Mouse (Mus musculus) MEL (cell line): ENCODE data around the gene Cfd. TPM values are rescaled to one million over a fixed set of nuclear protein-coding genes. Genes with fewer than 3 reads are reported as not detected.
A peak's percentile ranks its signal among the peaks of the same experiment; 100 is the strongest.

Experiments used
- DNase-seq: peaks from one replicate; pipeline ENCODE4 v3.0.0; 2011; ENCODE audit warnings: low read depth, low spot score
- H3K27ac ChIP-seq: 2 replicates; pipeline ENCODE4 v1.5.1; 2012; ENCODE audit warnings: low read depth, mild to moderate bottlenecking, control low read depth, low read length, moderate library complexity; ENCODE audit not compliant: control insufficient read depth
- H3K27me3 ChIP-seq, 2 experiments: fragments of 150-350 bp in 1 of 2; sonication (generic) in 1 of 2; 2 replicates each; pipeline ENCODE4 v1.6.1; 2012; ENCODE audit warnings: low read length in 2 of 2, mild to moderate bottlenecking in 2 of 2, improper control_type of control experiment in 1 of 2, moderate library complexity in 1 of 2; ENCODE audit not compliant: insufficient read depth in 2 of 2, control insufficient read depth in 1 of 2
- H3K36me3 ChIP-seq, 2 experiments: 2 replicates each; pipeline ENCODE4 v1.6.1; 2012 to 2014; ENCODE audit warnings: low read length in 2 of 2, improper control_type of control experiment in 1 of 2, inconsistent platforms in 1 of 2, mild to moderate bottlenecking in 1 of 2; ENCODE audit not compliant: insufficient read depth in 2 of 2, control insufficient read depth in 1 of 2
- H3K4me1 ChIP-seq, 2 experiments: fragments of 150-350 bp in 1 of 2; sonication (generic) in 1 of 2; 2 replicates each; pipeline ENCODE4 v1.6.1; 2012; ENCODE audit warnings: low read length in 2 of 2, improper control_type of control experiment in 1 of 2, mild to moderate bottlenecking in 1 of 2; ENCODE audit not compliant: insufficient read depth in 2 of 2, control insufficient read depth in 1 of 2
- H3K4me3 ChIP-seq, 2 experiments: fragments of 150-350 bp in 1 of 2; sonication (generic) in 1 of 2; 2 replicates each; pipeline ENCODE4 v1.5.1; 2012; ENCODE audit warnings: low read depth in 2 of 2, low read length in 2 of 2, mild to moderate bottlenecking in 2 of 2, moderate library complexity in 2 of 2, control low read depth in 1 of 2, improper control_type of control experiment in 1 of 2; ENCODE audit not compliant: control insufficient read depth in 1 of 2, insufficient read depth in 1 of 2
- H3K79me2 ChIP-seq: 2 replicates; pipeline ENCODE4 v1.6.1; 2012; ENCODE audit warnings: mild to moderate bottlenecking, low read length, moderate library complexity; ENCODE audit not compliant: control insufficient read depth, poor library complexity, insufficient read depth
- H3K9ac ChIP-seq: 2 replicates; pipeline ENCODE4 v1.6.1; 2012; ENCODE audit warnings: low read depth, mild to moderate bottlenecking, control low read depth, low read length, moderate library complexity; ENCODE audit not compliant: control insufficient read depth, poor library complexity, severe bottlenecking
- H3K9me3 ChIP-seq: fragments of 150-350 bp; sonication (generic); replicated peaks from 2 replicates; pipeline ENCODE4 v1.6.1; 2012; ENCODE audit warnings: mild to moderate bottlenecking, low read length, improper control_type of control experiment, moderate library complexity; ENCODE audit not compliant: insufficient read depth
- BHLHE40 ChIP-seq: IDR thresholded peaks from 2 replicates; pipeline ENCODE4 v1.6.1; 2012; ENCODE audit warnings: low read depth, mild to moderate bottlenecking, inconsistent platforms, low read length, improper control_type of control experiment, borderline replicate concordance
- CHD1 ChIP-seq: IDR thresholded peaks from 2 replicates; pipeline ENCODE4 v1.6.1; 2012; ENCODE audit warnings: low read depth, mild to moderate bottlenecking, inconsistent platforms, low read length, improper control_type of control experiment
- CTCF ChIP-seq, 3 experiments: IDR thresholded peaks in 2 of 3; conservative IDR thresholded peaks in 1 of 3; 2 replicates each; pipeline ENCODE4 v1.5.1; 2011 to 2012; ENCODE audit warnings: low read length in 3 of 3, low read depth in 2 of 3, mild to moderate bottlenecking in 2 of 3, improper control_type of control experiment in 1 of 3, inconsistent platforms in 1 of 3, mixed read lengths in 1 of 3, moderate library complexity in 1 of 3; ENCODE audit not compliant: control insufficient read depth in 1 of 3, insufficient read depth in 1 of 3, poor library complexity in 1 of 3, severe bottlenecking in 1 of 3
- ELF1 ChIP-seq: IDR thresholded peaks from 2 replicates; pipeline ENCODE4 v1.6.1; 2014; ENCODE audit warnings: low read depth, mild to moderate bottlenecking, inconsistent platforms, low read length, improper control_type of control experiment, moderate library complexity
- ETS1 ChIP-seq: IDR thresholded peaks from 2 replicates; pipeline ENCODE4 v1.6.1; 2012; ENCODE audit warnings: low read depth, mild to moderate bottlenecking, inconsistent platforms, low read length, improper control_type of control experiment, moderate library complexity
- GABPA ChIP-seq: IDR thresholded peaks from 2 replicates; pipeline ENCODE4 v1.6.1; 2012; ENCODE audit warnings: low read depth, mild to moderate bottlenecking, inconsistent platforms, low read length, improper control_type of control experiment, moderate library complexity
- HCFC1 ChIP-seq: IDR thresholded peaks from 2 replicates; pipeline ENCODE4 v1.6.1; 2012; ENCODE audit warnings: low read depth, mild to moderate bottlenecking, inconsistent platforms, low read length, improper control_type of control experiment, moderate library complexity
- KAT2A ChIP-seq: conservative IDR thresholded peaks from 2 replicates; pipeline ENCODE4 v1.6.1; 2012; ENCODE audit warnings: low read depth, low read length, improper control_type of control experiment, inconsistent platforms
- MAZ ChIP-seq: IDR thresholded peaks from 2 replicates; pipeline ENCODE4 v1.6.1; 2012; ENCODE audit warnings: low read depth, mild to moderate bottlenecking, inconsistent platforms, low read length, improper control_type of control experiment
- MXI1 ChIP-seq: IDR thresholded peaks from 2 replicates; pipeline ENCODE4 v1.6.1; 2011; ENCODE audit warnings: mild to moderate bottlenecking, low read depth, low read length, improper control_type of control experiment
- MYB ChIP-seq: IDR thresholded peaks from 2 replicates; pipeline ENCODE4 v1.6.1; 2011; ENCODE audit warnings: mild to moderate bottlenecking, low read depth, low read length, improper control_type of control experiment
- NELFE ChIP-seq: IDR thresholded peaks from 2 replicates; pipeline ENCODE4 v1.6.1; 2011; ENCODE audit warnings: low read depth, low read length, improper control_type of control experiment
- POLR2A ChIP-seq, 2 experiments: IDR thresholded peaks; 2 replicates each; pipeline ENCODE4 v1.6.1; 2011 to 2012; ENCODE audit warnings: low read length in 2 of 2, mild to moderate bottlenecking in 2 of 2, control low read depth in 1 of 2, improper control_type of control experiment in 1 of 2, low read depth in 1 of 2, moderate library complexity in 1 of 2; ENCODE audit not compliant: control insufficient read depth in 1 of 2, insufficient read depth in 1 of 2, poor library complexity in 1 of 2
- POLR2AphosphoS5 ChIP-seq: IDR thresholded peaks from 2 replicates; pipeline ENCODE4 v1.6.1; 2012; ENCODE audit warnings: low read depth, borderline replicate concordance, mild to moderate bottlenecking, inconsistent platforms, low read length, moderate library complexity, mixed read lengths
- RAD21 ChIP-seq: IDR thresholded peaks from 2 replicates; pipeline ENCODE4 v1.6.1; 2011; ENCODE audit warnings: mild to moderate bottlenecking, low read depth, low read length, improper control_type of control experiment
- RCOR1 ChIP-seq: IDR thresholded peaks from 2 replicates; pipeline ENCODE4 v1.6.1; 2012; ENCODE audit warnings: low read depth, mild to moderate bottlenecking, inconsistent platforms, low read length, improper control_type of control experiment
- SIN3A ChIP-seq: IDR thresholded peaks from 2 replicates; pipeline ENCODE4 v1.6.1; 2012; ENCODE audit warnings: low read length, improper control_type of control experiment, inconsistent platforms
- SMC3 ChIP-seq: IDR thresholded peaks from 2 replicates; pipeline ENCODE4 v1.6.1; 2011; ENCODE audit warnings: low read depth, low read length, improper control_type of control experiment
- TAL1 ChIP-seq: IDR thresholded peaks from 2 replicates; pipeline ENCODE4 v1.6.1; 2012; ENCODE audit warnings: mild to moderate bottlenecking, inconsistent platforms, low read length, moderate library complexity, mixed read lengths
- TBP ChIP-seq: IDR thresholded peaks from 2 replicates; pipeline ENCODE4 v1.8.0; 2011; ENCODE audit warnings: low read depth, low read length, improper control_type of control experiment
- TCF12 ChIP-seq: IDR thresholded peaks from 2 replicates; pipeline ENCODE4 v1.6.1; 2014; ENCODE audit warnings: low read depth, mild to moderate bottlenecking, inconsistent platforms, low read length, improper control_type of control experiment, moderate library complexity
- USF1 ChIP-seq: IDR thresholded peaks from 2 replicates; pipeline ENCODE4 v1.6.1; 2014; ENCODE audit warnings: low read depth, mild to moderate bottlenecking, inconsistent platforms, low read length, improper control_type of control experiment, moderate library complexity
- ZNF384 ChIP-seq: IDR thresholded peaks from 2 replicates; pipeline ENCODE4 v1.6.1; 2012; ENCODE audit warnings: low read depth, mild to moderate bottlenecking, inconsistent platforms, low read length, improper control_type of control experiment
- polyA plus RNA-seq, 2 experiments: library from polyadenylated mRNA; stranded (reverse) in 1 of 2; unstranded in 1 of 2; fragments of >175 nt in 1 of 2; fragments of >200 nt in 1 of 2; gene quantifications; 2 replicates each; pipeline versions ENCODE4 v1.2.1 to v1.2.4; 2012; ENCODE audit warnings: low replicate concordance in 2 of 2, low read depth in 1 of 2; ENCODE audit not compliant: insufficient read length in 2 of 2, insufficient read depth in 1 of 2, missing spikeins in 1 of 2
- total RNA-seq: library from RNA; depleted of rRNA; stranded (reverse); fragments of 300-350 nt; gene quantifications from 2 replicates; pipeline ENCODE4 v1.2.3, GENCODE M21; 2012

Gene Cfd
- total and polyA plus RNA-seq, 3 experiments, result 0.21 TPM; not detected in 2

- no peak for DNase-seq
- Histone ChIP-seq H3K9me3 (no peaks in the 10 kb centered on the region), H3K4me1 (no peaks in the 10 kb centered on the region), H3K79me2 (no peaks in the 10 kb centered on the region; the same call in 1 of the 2 replicates), H3K4me3 (no peak overlapping the region), H3K9ac (no peak overlapping the region), H3K27ac (no peak overlapping the region), H3K36me3 (peaks cover 0 to 9% of the 10 kb centered on the region in 2 experiments; a peak in 2 of 4 replicates), H3K27me3 (no peaks in the 10 kb centered on the region)
- no peak for TF ChIP-seq ZNF384
- no peak for TF ChIP-seq RCOR1
- TF ChIP-seq POLR2A (IDR thresholded peaks at IDR 0.05; ENCODE audit: control insufficient read depth in 1 of 2, insufficient read depth in 1 of 2, low read depth in 1 of 2, low read length in 2 of 2, poor library complexity in 1 of 2), result 0 out of 4 replicates have a peak, but pooled peaks of 1 of the 2 experiments have one; percentile 10
- TF ChIP-seq CTCF (IDR thresholded peaks at IDR 0.05 in 2 of 3, conservative IDR thresholded peaks at IDR 0.05 in 1 of 3; ENCODE audit: control insufficient read depth in 1 of 3, insufficient read depth in 1 of 3, low read depth in 2 of 3, low read length in 3 of 3, poor library complexity in 1 of 3, severe bottlenecking in 1 of 3), result peak; percentile 29 to 40 (median 34)
- TF ChIP-seq POLR2AphosphoS5, result no peak
- no peak for TF ChIP-seq MYB
- TF ChIP-seq RAD21, result peak; percentile 34
- peak; percentile 44 for TF ChIP-seq SMC3
- TF ChIP-seq TAL1, result no peak
- no peak for TF ChIP-seq BHLHE40
Observed at GRCm38 (mm10) chr10:79865801-79866295, 24.8 kb upstream of the Cfd start.

DNA sequence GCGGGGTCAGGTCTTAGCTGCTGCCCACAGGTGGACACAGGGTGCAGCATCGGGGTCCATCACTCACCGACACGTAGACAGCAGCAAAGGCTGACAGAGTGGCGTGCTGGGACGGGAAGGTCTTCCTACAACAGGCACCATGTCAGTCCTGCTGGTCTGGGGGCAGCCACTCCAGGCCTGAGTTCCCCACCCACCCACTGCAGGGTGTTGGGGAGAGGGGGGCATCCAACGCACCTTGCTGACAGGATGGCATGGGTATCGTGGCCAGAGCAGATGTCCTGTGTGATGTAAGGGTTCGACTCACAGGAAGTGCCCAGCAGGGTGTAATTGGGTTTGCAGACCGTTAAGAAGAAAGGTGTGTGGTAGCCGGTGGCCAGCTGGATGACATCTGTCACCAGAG, 24.1 kb upstream of the Cfd start:
- no peak for DNase-seq
- Histone ChIP-seq H3K27me3 (no peaks in the 10 kb centered on the region), H3K4me1 (no peaks in the 10 kb centered on the region)
- TF ChIP-seq TCF12 (no peak), HCFC1 (no peak), POLR2AphosphoS5 (no peak), BHLHE40 (no peak), NELFE (no peak), TBP (no peak), MXI1 (no peak), SIN3A (no peak), USF1 (no peak), ETS1 (no peak), GABPA (no peak), SMC3 (no peak), TAL1 (no peak), ELF1 (no peak), KAT2A (no peak), ZNF384 (no peak), MAZ (no peak), CHD1 (no peak)
- TF ChIP-seq, all 39 proteins: peak for 0
- peaks cover 0 to 6% of the 10 kb centered on the region in 2 experiments; a peak in 2 of 4 replicates for H3K36me3 ChIP-seq
- no peaks in the 10 kb centered on the region for H3K9me3 ChIP-seq
- H3K9ac ChIP-seq, result no peak overlapping the region
- no peak overlapping the region for H3K4me3 ChIP-seq
- H3K79me2 ChIP-seq, result no peaks in the 10 kb centered on the region; the same call in 1 of the 2 replicates
- H3K27ac ChIP-seq, result no peak overlapping the region
